Mouse (Mus musculus) MEL (cell line): Measurements from ENCODE around the gene Slc12a8.

ENCODE experiments used
- BHLHE40 ChIP-seq: IDR thresholded peaks from 2 replicates; pipeline ENCODE4 v1.6.1; 2012; ENCODE audit warnings: low read depth, mild to moderate bottlenecking, inconsistent platforms, low read length, improper control_type of control experiment, borderline replicate concordance
- CHD2 ChIP-seq: IDR thresholded peaks from 2 replicates; pipeline ENCODE4 v1.6.1; 2011; ENCODE audit warnings: low read length, improper control_type of control experiment
- CTCF ChIP-seq, 3 experiments: IDR thresholded peaks in 2 of 3; conservative IDR thresholded peaks in 1 of 3; 2 replicates each; pipeline ENCODE4 v1.5.1; 2011 to 2012; ENCODE audit warnings: low read length in 3 of 3, low read depth in 2 of 3, mild to moderate bottlenecking in 2 of 3, improper control_type of control experiment in 1 of 3, inconsistent platforms in 1 of 3, mixed read lengths in 1 of 3, moderate library complexity in 1 of 3; ENCODE audit not compliant: control insufficient read depth in 1 of 3, insufficient read depth in 1 of 3, poor library complexity in 1 of 3, severe bottlenecking in 1 of 3
- NELFE ChIP-seq: IDR thresholded peaks from 2 replicates; pipeline ENCODE4 v1.6.1; 2011; ENCODE audit warnings: low read depth, low read length, improper control_type of control experiment
- NRF1 ChIP-seq: IDR thresholded peaks from 2 replicates; pipeline ENCODE4 v1.6.1; 2014; ENCODE audit warnings: low read depth, mild to moderate bottlenecking, inconsistent platforms, low read length, improper control_type of control experiment, moderate library complexity; ENCODE audit not compliant: poor library complexity, insufficient read depth, severe bottlenecking
- POLR2A ChIP-seq, 2 experiments: IDR thresholded peaks; 2 replicates each; pipeline ENCODE4 v1.6.1; 2011 to 2012; ENCODE audit warnings: low read length in 2 of 2, mild to moderate bottlenecking in 2 of 2, control low read depth in 1 of 2, improper control_type of control experiment in 1 of 2, low read depth in 1 of 2, moderate library complexity in 1 of 2; ENCODE audit not compliant: control insufficient read depth in 1 of 2, insufficient read depth in 1 of 2, poor library complexity in 1 of 2
- POLR2AphosphoS2 ChIP-seq: IDR thresholded peaks from 2 replicates; pipeline ENCODE4 v1.6.1; 2011; ENCODE audit warnings: low read length, improper control_type of control experiment
- TAL1 ChIP-seq: IDR thresholded peaks from 2 replicates; pipeline ENCODE4 v1.6.1; 2012; ENCODE audit warnings: mild to moderate bottlenecking, inconsistent platforms, low read length, moderate library complexity, mixed read lengths
- TBP ChIP-seq: IDR thresholded peaks from 2 replicates; pipeline ENCODE4 v1.8.0; 2011; ENCODE audit warnings: low read depth, low read length, improper control_type of control experiment
- UBTF ChIP-seq: IDR thresholded peaks from 2 replicates; pipeline ENCODE4 v1.6.1; 2012; ENCODE audit warnings: low read depth, mild to moderate bottlenecking, inconsistent platforms, low read length, improper control_type of control experiment, moderate library complexity, borderline replicate concordance; ENCODE audit not compliant: insufficient read depth

GRCm38 (mm10) chr16:33693553-33693952 is 176.4 kb downstream of the Slc12a8 start:
- no peak for TF ChIP-seq POLR2A (IDR thresholded peaks at IDR 0.05; ENCODE audit: control insufficient read depth in 1 of 2, insufficient read depth in 1 of 2, low read depth in 1 of 2, low read length in 2 of 2, poor library complexity in 1 of 2)
- TF ChIP-seq TAL1 = no peak
- no peak for TF ChIP-seq TBP
- TF ChIP-seq POLR2AphosphoS2 = no peak
- no peak for TF ChIP-seq BHLHE40
- no peak for TF ChIP-seq CTCF (IDR thresholded peaks at IDR 0.05 in 2 of 3, conservative IDR thresholded peaks at IDR 0.05 in 1 of 3; ENCODE audit: control insufficient read depth in 1 of 3, insufficient read depth in 1 of 3, low read depth in 2 of 3, low read length in 3 of 3, poor library complexity in 1 of 3, severe bottlenecking in 1 of 3)
- no peak for TF ChIP-seq UBTF
- TF ChIP-seq CHD2 = no peak
- no peak for TF ChIP-seq NRF1
- TF ChIP-seq NELFE = no peak
